Mouse (Mus musculus) gastrocnemius, postnatal 14 days (tissue): ENCODE measurements at regions not wholly inside any gene's neighbourhood (a gene's known extent, or its start where the extent isn't known, plus 50 kb on each side); places are given as distances from the start of the nearest gene placed in this dataset.

Source experiments
- DNase-seq: peaks from one replicate; pipeline ENCODE4 v3.0.0; 2021; ENCODE audit warnings: mixed read lengths
- intact Hi-C: fragments of 180-260 bp; cut with DNase I; formaldehyde crosslinking; loops from one replicate; pipeline ENCODE4 v1.15.1; 2025; ENCODE audit warnings: low total_unique reads

- no peak for DNase-seq
- intact Hi-C loops = no loop called here
These were observed 199.3 kb downstream of the Uaca start for GRCm38 (mm10) chr9:60993661-60994060.

- DNase-seq = no peak
- intact Hi-C loops = no loop called here
These were observed 200.8 kb downstream of the Uaca start for GRCm38 (mm10) chr9:60995096-60995495.

- intact Hi-C loops = no loop called here
- DNase-seq = peak; percentile 25
These were observed 203.9 kb downstream of the Uaca start for GRCm38 (mm10) chr9:60998086-60998785.

GRCm38 (mm10) chr9:60999001-60999529 is 204.7 kb downstream of the Uaca start:
- no peak for DNase-seq
- intact Hi-C loops = no loop called here

- intact Hi-C loops = no loop called here
- no peak for DNase-seq
These were observed 205.9 kb downstream of the Uaca start for GRCm38 (mm10) chr9:61000232-61000631.

GRCm38 (mm10) chr9:61002572-61002971 is 208.2 kb downstream of the Uaca start:
- intact Hi-C loops = no loop called here
- no peak for DNase-seq

GRCm38 (mm10) chr9:61008446-61008845 is 214.1 kb downstream of the Uaca start:
- intact Hi-C loops = no loop called here
- DNase-seq = no peak

- intact Hi-C loops = no loop called here
- no peak for DNase-seq
These were observed 216.7 kb downstream of the Uaca start for GRCm38 (mm10) chr9:61011066-61011465.

- intact Hi-C loops = no loop called here
- DNase-seq = peak; percentile 63
These were observed 218.6 kb downstream of the Uaca start for GRCm38 (mm10) chr9:61012771-61013540.

- intact Hi-C loops = no loop called here
- no peak for DNase-seq
These were observed 219.8 kb downstream of the Uaca start for GRCm38 (mm10) chr9:61014151-61014550.

GRCm38 (mm10) chr9:61015374-61015890 is 221.1 kb downstream of the Uaca start:
- no peak for DNase-seq
- intact Hi-C loops = no loop called here

GRCm38 (mm10) chr9:61016673-61017072 is 222.3 kb downstream of the Uaca start:
- DNase-seq = no peak
- intact Hi-C loops = no loop called here

GRCm38 (mm10) chr9:61019938-61020337 is 225.6 kb downstream of the Uaca start:
- intact Hi-C loops = no loop called here
- no peak for DNase-seq

GRCm38 (mm10) chr9:61021810-61022209 is 227.5 kb downstream of the Uaca start:
- intact Hi-C loops = no loop called here
- DNase-seq = no peak

- no peak for DNase-seq
- intact Hi-C loops = no loop called here
These were observed 228.2 kb downstream of the Uaca start for GRCm38 (mm10) chr9:61022371-61023026.

- intact Hi-C loops = no loop called here
- DNase-seq = no peak
These were observed 231.0 kb downstream of the Uaca start for GRCm38 (mm10) chr9:61025341-61025740.

- intact Hi-C loops = no loop called here
- DNase-seq = no peak
These were observed 234.5 kb downstream of the Uaca start for GRCm38 (mm10) chr9:61028775-61029401.

- peak; percentile 58 for DNase-seq
- intact Hi-C loops = no loop called here
These were observed 237.5 kb downstream of the Uaca start for GRCm38 (mm10) chr9:61031699-61032447.
